Mouse (Mus musculus): Measurements from ENCODE around the gene Ankdd1b.
A peak's percentile ranks its signal among the peaks of the same experiment; 100 is the strongest.

The Ankdd1b gene

GRCm38 (mm10) chr13:96470957-96471356 lies at the start of gene Ankdd1b:
Ankdd1b (minus strand) TSS chr13:96471198.
- DNase-seq (ENCODE audit: low spot score), result no peak

GRCm38 (mm10) chr13:96517335-96517734 lies 46.3 kb upstream of the Ankdd1b start:
- DNase-seq (ENCODE audit: low spot score), result no peak

- DNase-seq (ENCODE audit: low spot score), result no peak
Observed at GRCm38 (mm10) chr13:96516249-96516648, 45.3 kb upstream of the Ankdd1b start.

- DNase-seq (ENCODE audit: low spot score), result no peak
Observed at GRCm38 (mm10) chr13:96514154-96514942, 43.4 kb upstream of the Ankdd1b start.

GRCm38 (mm10) chr13:96511893-96512292 lies 40.9 kb upstream of the Ankdd1b start:
- DNase-seq (ENCODE audit: low spot score), result no peak

GRCm38 (mm10) chr13:96511262-96511661 lies 40.3 kb upstream of the Ankdd1b start:
- DNase-seq (ENCODE audit: low spot score), result no peak

- DNase-seq (ENCODE audit: low spot score), result peak; percentile 34
Observed at GRCm38 (mm10) chr13:96510635-96511034, 39.6 kb upstream of the Ankdd1b start.

- DNase-seq (ENCODE audit: low spot score), result no peak
Observed at GRCm38 (mm10) chr13:96507541-96507940, 36.5 kb upstream of the Ankdd1b start.

GRCm38 (mm10) chr13:96506313-96506712 lies 35.3 kb upstream of the Ankdd1b start:
- no peak for DNase-seq (ENCODE audit: low spot score)

GRCm38 (mm10) chr13:96505661-96506060 lies 34.7 kb upstream of the Ankdd1b start:
- DNase-seq (ENCODE audit: low spot score), result no peak

- no peak for DNase-seq (ENCODE audit: low spot score)
Observed at GRCm38 (mm10) chr13:96499891-96500290, 28.9 kb upstream of the Ankdd1b start.

GRCm38 (mm10) chr13:96496630-96497029 lies 25.6 kb upstream of the Ankdd1b start:
- DNase-seq (ENCODE audit: low spot score), result no peak

- no peak for DNase-seq (ENCODE audit: low spot score)
Observed at GRCm38 (mm10) chr13:96490433-96490832, 19.4 kb upstream of the Ankdd1b start, which contains the start of gene Gm17622. Gm17622 (plus strand) TSS chr13:96490733.

GRCm38 (mm10) chr13:96487968-96488367 lies 17.0 kb upstream of the Ankdd1b start:
- DNase-seq (ENCODE audit: low spot score), result no peak

GRCm38 (mm10) chr13:96487230-96487629 lies 16.2 kb upstream of the Ankdd1b start:
- DNase-seq (ENCODE audit: low spot score), result no peak

- DNase-seq (ENCODE audit: low spot score), result no peak
Observed at GRCm38 (mm10) chr13:96478991-96479390, 8.0 kb upstream of the Ankdd1b start.

GRCm38 (mm10) chr13:96477226-96477625 lies 6.2 kb upstream of the Ankdd1b start:
- no peak for DNase-seq (ENCODE audit: low spot score)

- DNase-seq (ENCODE audit: low spot score), result no peak
Observed at GRCm38 (mm10) chr13:96470556-96470955, 442 bp downstream of the Ankdd1b start.

GRCm38 (mm10) chr13:96468678-96469077 lies 2.3 kb downstream of the Ankdd1b start:
- no peak for DNase-seq (ENCODE audit: low spot score)

GRCm38 (mm10) chr13:96465315-96465714 lies 5.7 kb downstream of the Ankdd1b start:
- DNase-seq (ENCODE audit: low spot score), result no peak

GRCm38 (mm10) chr13:96462644-96463043 lies 8.4 kb downstream of the Ankdd1b start:
- no peak for DNase-seq (ENCODE audit: low spot score)

GRCm38 (mm10) chr13:96458606-96459005 lies 12.4 kb downstream of the Ankdd1b start:
- DNase-seq (ENCODE audit: low spot score), result no peak

GRCm38 (mm10) chr13:96458018-96458417 lies 13.0 kb downstream of the Ankdd1b start:
- DNase-seq (ENCODE audit: low spot score), result no peak

- DNase-seq (ENCODE audit: low spot score), result no peak
Observed at GRCm38 (mm10) chr13:96457566-96457965, 13.4 kb downstream of the Ankdd1b start.
